Mouse (Mus musculus): ENCODE data around the gene Cntnap5c. TPM values are rescaled to one million over a fixed set of nuclear protein-coding genes. Genes with fewer than 3 reads are reported as not detected.
A peak's percentile ranks its signal among the peaks of the same experiment; 100 is the strongest.

Cntnap5c gene
- polyA plus RNA-seq (2014; fragmentation: Nextera tagmentation; extraction: Ambion mirVana) = 0.25 and 0.33 TPM in 2 replicates

GRCm38 (mm10) chr17:57768622-57769610 is at the start of gene Cntnap5c:
Gene Cntnap5c (plus strand): TSS chr17:57769570.
- no peak within 1 kb of the TSS for H3K27ac ChIP-seq (ENCODE audit: low read depth, low read length)
- no peaks in the 10 kb centered on the region for H3K27me3 ChIP-seq (ENCODE audit: control insufficient read depth, insufficient read depth, low read length)
- H3K9ac ChIP-seq (ENCODE audit: low read length) = no peak within 1 kb of the TSS
- no peaks in the 10 kb centered on the region for H3K4me1 ChIP-seq (ENCODE audit: control insufficient read depth, insufficient read depth, low read length)
- H3K36me3 ChIP-seq (ENCODE audit: control insufficient read depth, insufficient read depth, low read length) = no peaks in the 10 kb centered on the region
- peak; percentile 94 for ATAC-seq (ENCODE audit: low FRiP score)
- H3K9me3 ChIP-seq (ENCODE audit: control insufficient read depth, low read length) = no peaks in the 10 kb centered on the region
- WGBS = 18% methylated on average over 26 of the region's 26 CpGs
- H3K4me2 ChIP-seq = peak within 1 kb of the TSS; percentile 43
- H3K4me3 ChIP-seq (ENCODE audit: low read depth, low read length) = peak within 1 kb of the TSS; percentile 20
- peak; percentile 95 for DNase-seq (ENCODE audit: low spot score, missing footprints)

- ATAC-seq (ENCODE audit: low FRiP score) (no peak), DNase-seq (ENCODE audit: low spot score, missing footprints) (no peak)
- no peaks in the 10 kb centered on the region for H3K9me3 ChIP-seq (ENCODE audit: control insufficient read depth, low read length)
- no peaks in the 10 kb centered on the region for H3K27me3 ChIP-seq (ENCODE audit: control insufficient read depth, insufficient read depth, low read length)
- H3K4me1 ChIP-seq (ENCODE audit: control insufficient read depth, insufficient read depth, low read length) = no peaks in the 10 kb centered on the region
- no peaks in the 10 kb centered on the region for H3K36me3 ChIP-seq (ENCODE audit: control insufficient read depth, insufficient read depth, low read length)
- no peak within 1 kb of the TSS for H3K27ac ChIP-seq (ENCODE audit: low read depth, low read length)
- no peak within 1 kb of the TSS for H3K4me2 ChIP-seq
- WGBS = 84% methylated on average over 5 of the region's 5 CpGs
- no peak within 1 kb of the TSS for H3K4me3 ChIP-seq (ENCODE audit: low read depth, low read length)
- H3K9ac ChIP-seq (ENCODE audit: low read length) = no peak within 1 kb of the TSS
These were observed 27.3 kb upstream of the Cntnap5c start, which contains the start of gene Gm21834 for GRCm38 (mm10) chr17:57742119-57742518. Gene Gm21834 (minus strand): TSS chr17:57742219.

GRCm38 (mm10) chr17:57758033-57758432 is 11.3 kb upstream of the Cntnap5c start:
- no peaks in the 10 kb centered on the region for H3K4me1 ChIP-seq (ENCODE audit: control insufficient read depth, insufficient read depth, low read length)
- 84% methylated on average over 1 of the region's 1 CpGs for WGBS
- DNase-seq (ENCODE audit: low spot score, missing footprints) (no peak), ATAC-seq (ENCODE audit: low FRiP score) (no peak)
- no peak overlapping the region for H3K27ac ChIP-seq (ENCODE audit: low read depth, low read length)
- no peak overlapping the region for H3K4me3 ChIP-seq (ENCODE audit: low read depth, low read length)
- H3K9me3 ChIP-seq (ENCODE audit: control insufficient read depth, low read length) = no peaks in the 10 kb centered on the region
- H3K9ac ChIP-seq (ENCODE audit: low read length) = no peak overlapping the region
- H3K4me2 ChIP-seq = no peak overlapping the region
- no peaks in the 10 kb centered on the region for H3K27me3 ChIP-seq (ENCODE audit: control insufficient read depth, insufficient read depth, low read length)
- H3K36me3 ChIP-seq (ENCODE audit: control insufficient read depth, insufficient read depth, low read length) = no peaks in the 10 kb centered on the region

DNA sequence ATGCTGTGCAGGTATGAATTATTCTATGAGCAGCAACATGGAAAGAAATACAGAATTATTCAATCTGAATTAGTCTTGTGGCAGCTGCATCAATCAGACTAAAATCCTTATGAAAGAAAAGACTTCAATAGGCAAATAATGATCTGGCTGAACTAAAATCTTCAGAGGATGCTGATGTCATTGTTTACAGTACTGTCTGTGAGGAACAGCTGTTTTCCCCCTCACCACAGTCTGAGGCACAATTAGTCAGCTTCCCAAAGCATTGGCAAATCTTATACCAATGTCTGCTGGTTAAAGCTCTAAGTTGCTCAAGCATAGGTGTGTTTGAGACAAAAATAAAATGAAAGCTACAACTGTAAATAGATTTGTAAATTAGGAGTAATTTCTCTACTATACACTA is 2.1 kb upstream of the Cntnap5c start:
- H3K9ac ChIP-seq (ENCODE audit: low read length) = no peak overlapping the region
- ATAC-seq (ENCODE audit: low FRiP score) (no peak), DNase-seq (ENCODE audit: low spot score, missing footprints) (no peak)
- H3K4me2 ChIP-seq = no peak overlapping the region
- H3K4me1 ChIP-seq (ENCODE audit: control insufficient read depth, insufficient read depth, low read length) = no peaks in the 10 kb centered on the region
- no peaks in the 10 kb centered on the region for H3K27me3 ChIP-seq (ENCODE audit: control insufficient read depth, insufficient read depth, low read length)
- no peak overlapping the region for H3K27ac ChIP-seq (ENCODE audit: low read depth, low read length)
- H3K36me3 ChIP-seq (ENCODE audit: control insufficient read depth, insufficient read depth, low read length) = no peaks in the 10 kb centered on the region
- H3K4me3 ChIP-seq (ENCODE audit: low read depth, low read length) = no peak overlapping the region
- no peaks in the 10 kb centered on the region for H3K9me3 ChIP-seq (ENCODE audit: control insufficient read depth, low read length)

- Histone ChIP-seq H3K36me3 (ENCODE audit: control insufficient read depth, insufficient read depth, low read length) (no peaks in the 10 kb centered on the region), H3K4me3 (ENCODE audit: low read depth, low read length) (no peak overlapping the region), H3K27ac (ENCODE audit: low read depth, low read length) (no peak overlapping the region), H3K9me3 (ENCODE audit: control insufficient read depth, low read length) (no peaks in the 10 kb centered on the region), H3K27me3 (ENCODE audit: control insufficient read depth, insufficient read depth, low read length) (no peaks in the 10 kb centered on the region), H3K4me1 (ENCODE audit: control insufficient read depth, insufficient read depth, low read length) (no peaks in the 10 kb centered on the region), H3K4me2 (no peak overlapping the region), H3K9ac (ENCODE audit: low read length) (no peak overlapping the region)
- ATAC-seq (ENCODE audit: low FRiP score) = peak; percentile 67
- peak; percentile 86 for DNase-seq (ENCODE audit: low spot score, missing footprints)
- WGBS = 18% methylated on average over 4 of the region's 4 CpGs
These were observed 1.5 kb downstream of the Cntnap5c start for GRCm38 (mm10) chr17:57770904-57771303.

- H3K4me1 ChIP-seq (ENCODE audit: control insufficient read depth, insufficient read depth, low read length) = no peaks in the 10 kb centered on the region
- WGBS = 81% methylated on average over 1 of the region's 1 CpGs
- H3K27me3 ChIP-seq (ENCODE audit: control insufficient read depth, insufficient read depth, low read length) = no peaks in the 10 kb centered on the region
- H3K9me3 ChIP-seq (ENCODE audit: control insufficient read depth, low read length) = no peaks in the 10 kb centered on the region; the same call in 1 of the 2 replicates
- no peaks in the 10 kb centered on the region for H3K36me3 ChIP-seq (ENCODE audit: control insufficient read depth, insufficient read depth, low read length)
- no peak overlapping the region for H3K9ac ChIP-seq (ENCODE audit: low read length)
- DNase-seq (ENCODE audit: low spot score, missing footprints) = no peak
- H3K4me3 ChIP-seq (ENCODE audit: low read depth, low read length) = no peak overlapping the region
- no peak overlapping the region for H3K27ac ChIP-seq (ENCODE audit: low read depth, low read length)
- no peak for ATAC-seq (ENCODE audit: low FRiP score)
- no peak overlapping the region for H3K4me2 ChIP-seq
These were observed 18.9 kb downstream of the Cntnap5c start for GRCm38 (mm10) chr17:57788161-57788799.

GRCm38 (mm10) chr17:57795408-57795807 is 26.0 kb downstream of the Cntnap5c start:
- Histone ChIP-seq H3K9ac (ENCODE audit: low read length) (no peak overlapping the region), H3K9me3 (ENCODE audit: control insufficient read depth, low read length) (no peaks in the 10 kb centered on the region), H3K4me1 (ENCODE audit: control insufficient read depth, insufficient read depth, low read length) (no peaks in the 10 kb centered on the region), H3K27me3 (ENCODE audit: control insufficient read depth, insufficient read depth, low read length) (no peaks in the 10 kb centered on the region), H3K36me3 (ENCODE audit: control insufficient read depth, insufficient read depth, low read length) (no peaks in the 10 kb centered on the region), H3K4me3 (ENCODE audit: low read depth, low read length) (no peak overlapping the region), H3K27ac (ENCODE audit: low read depth, low read length) (no peak overlapping the region), H3K4me2 (no peak overlapping the region)
- no peak for DNase-seq (ENCODE audit: low spot score, missing footprints)
- 84% methylated on average over 3 of the region's 3 CpGs for WGBS
- ATAC-seq (ENCODE audit: low FRiP score) = no peak

DNA sequence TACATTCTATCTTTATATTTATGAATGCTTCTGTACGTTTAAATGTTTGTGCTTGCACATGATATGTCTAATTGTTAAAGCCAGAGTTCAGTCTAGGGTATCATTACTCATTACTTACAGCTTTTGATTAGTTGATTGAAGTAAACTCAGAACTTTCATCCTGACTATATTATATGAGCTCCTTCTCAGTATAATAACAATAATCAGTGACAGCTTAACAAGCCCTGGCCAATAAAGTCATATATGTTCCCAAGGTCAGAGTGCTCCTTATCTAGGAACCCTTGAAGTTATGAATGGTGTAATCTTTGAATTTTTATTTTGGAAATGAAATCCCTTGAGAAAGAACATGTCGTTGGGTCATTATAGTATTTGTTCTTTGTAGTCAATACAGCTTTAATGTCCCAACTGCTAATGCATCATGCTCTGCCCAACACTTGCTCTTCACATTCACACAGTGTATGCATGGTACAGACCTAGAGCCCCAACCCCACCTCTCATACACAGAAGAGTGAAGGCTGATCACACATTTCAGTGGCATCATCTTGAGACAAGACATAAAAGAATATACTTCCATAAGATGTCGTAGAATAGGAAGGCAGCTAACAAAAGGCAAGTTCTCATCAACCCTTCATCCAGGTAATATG is 27.4 kb downstream of the Cntnap5c start:
- 87% methylated on average over 3 of the region's 3 CpGs for WGBS
- Histone ChIP-seq H3K4me1 (ENCODE audit: control insufficient read depth, insufficient read depth, low read length) (no peaks in the 10 kb centered on the region), H3K9me3 (ENCODE audit: control insufficient read depth, low read length) (no peaks in the 10 kb centered on the region), H3K4me3 (ENCODE audit: low read depth, low read length) (no peak overlapping the region), H3K27me3 (ENCODE audit: control insufficient read depth, insufficient read depth, low read length) (no peaks in the 10 kb centered on the region), H3K9ac (ENCODE audit: low read length) (no peak overlapping the region), H3K4me2 (no peak overlapping the region), H3K27ac (ENCODE audit: low read depth, low read length) (no peak overlapping the region), H3K36me3 (ENCODE audit: control insufficient read depth, insufficient read depth, low read length) (no peaks in the 10 kb centered on the region)
- ATAC-seq (ENCODE audit: low FRiP score) (no peak), DNase-seq (ENCODE audit: low spot score, missing footprints) (no peak)

Measured in midbrain, embryonic 11.5 days (tissue).